Mouse (Mus musculus): ENCODE data around the gene Hmcn1. TPM values are rescaled to one million over a fixed set of nuclear protein-coding genes. Genes with fewer than 3 reads are reported as not detected.
A peak's percentile ranks its signal among the peaks of the same experiment; 100 is the strongest.

The Hmcn1 gene
- total RNA-seq, 2 experiments from 2014 or later: 39.5 to 43.6 TPM

DNA sequence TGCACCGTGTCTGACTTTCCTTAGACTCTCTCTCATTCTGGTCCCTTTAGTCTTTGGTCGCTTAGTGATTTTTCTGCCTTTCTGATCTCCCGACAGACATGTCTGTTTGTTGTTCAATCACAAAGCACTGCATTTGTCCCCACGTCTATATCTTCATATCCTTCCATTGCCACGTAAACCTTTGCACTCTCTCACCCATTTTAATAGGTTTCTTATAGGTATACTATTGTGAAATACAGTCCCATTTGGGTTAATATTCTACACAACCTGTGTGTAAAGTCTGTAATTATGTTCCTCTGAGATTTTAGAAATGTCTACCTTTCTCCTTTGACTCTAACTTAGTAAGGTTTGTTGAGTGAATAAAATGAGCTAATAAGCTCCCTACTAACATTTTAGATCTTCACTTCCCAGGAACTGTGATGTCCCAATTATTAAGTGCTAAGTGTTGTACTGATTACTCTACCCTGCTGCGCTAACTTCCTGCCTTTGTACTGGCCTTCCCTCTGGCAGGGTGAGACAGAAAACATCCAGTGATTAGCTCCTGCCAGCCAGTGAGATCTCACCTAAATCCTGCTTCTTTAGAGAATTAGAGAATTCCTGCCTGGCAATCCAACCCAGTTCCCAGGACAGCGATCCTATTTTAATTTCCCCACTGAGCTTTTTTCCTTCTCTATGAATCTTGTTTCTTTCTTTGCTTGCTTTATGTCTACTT lies 250.7 kb downstream of the Hmcn1 start:
- peak; percentile 9 to 10 for DNase-seq
- intact Hi-C loops (cut with DNase I): no loop called here

DNA sequence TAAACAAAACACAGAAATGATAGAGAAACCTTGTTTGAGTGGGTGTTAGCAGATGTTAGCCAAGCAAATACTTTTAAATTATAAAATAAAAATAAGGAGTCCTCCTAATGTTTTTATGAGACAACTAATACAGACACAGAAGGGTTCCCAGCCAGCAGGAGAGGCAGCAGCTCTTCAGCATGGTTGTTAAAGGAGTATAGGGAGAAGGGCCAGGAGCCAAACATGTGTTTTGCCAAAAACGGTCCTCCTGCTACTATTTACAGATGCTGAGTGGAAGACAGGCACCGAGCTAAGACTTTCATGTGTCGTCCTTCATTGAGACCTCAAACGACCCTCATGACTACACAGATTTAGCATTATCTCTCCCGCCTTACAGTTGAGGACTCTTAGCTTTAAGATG lies 281.8 kb downstream of the Hmcn1 start:
- intact Hi-C loops (cut with DNase I): no loop called here
- peak; percentile 53 to 64 for DNase-seq

DNA sequence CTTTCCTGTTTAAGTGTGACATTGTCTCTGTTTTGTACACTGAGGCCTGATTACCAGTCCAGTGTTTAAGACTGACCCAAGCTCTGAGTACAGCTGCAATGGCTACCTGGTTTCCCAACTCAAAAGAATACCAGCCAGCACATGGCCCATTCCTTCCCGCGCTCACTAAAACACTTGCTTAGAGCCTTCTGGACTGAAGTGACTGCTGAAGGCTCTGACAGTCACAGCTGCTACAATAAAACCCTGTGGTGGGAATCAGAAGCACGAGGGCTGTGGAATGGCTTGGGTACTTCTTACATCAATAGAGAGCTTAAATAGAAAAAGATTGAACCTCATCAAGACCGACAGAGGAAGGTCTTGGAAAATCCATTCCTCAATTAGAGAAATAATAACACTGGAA lies 286.7 kb downstream of the Hmcn1 start:
- DNase-seq: no peak
- intact Hi-C loops (cut with DNase I): no loop called here

DNA sequence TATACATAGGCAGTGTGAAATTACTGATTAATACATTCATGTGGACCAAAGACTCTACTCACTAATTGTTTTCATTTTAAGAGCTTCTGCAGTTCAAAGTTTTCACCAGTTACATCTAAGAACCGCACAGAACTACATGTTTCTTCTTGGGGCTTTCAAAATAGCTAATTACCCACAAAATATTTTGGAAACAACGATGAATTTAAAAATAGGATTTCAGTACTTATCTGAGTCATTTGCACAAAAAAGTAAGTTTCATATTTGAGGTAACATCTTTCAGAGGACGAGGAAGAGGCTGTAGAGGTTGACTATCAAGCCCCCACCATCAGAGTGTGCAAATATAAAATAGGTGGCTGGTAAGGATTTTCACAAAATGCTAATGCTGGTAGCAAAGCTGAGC lies 295.5 kb downstream of the Hmcn1 start:
- intact Hi-C loops (cut with DNase I): no loop called here
- no peak for DNase-seq

DNA sequence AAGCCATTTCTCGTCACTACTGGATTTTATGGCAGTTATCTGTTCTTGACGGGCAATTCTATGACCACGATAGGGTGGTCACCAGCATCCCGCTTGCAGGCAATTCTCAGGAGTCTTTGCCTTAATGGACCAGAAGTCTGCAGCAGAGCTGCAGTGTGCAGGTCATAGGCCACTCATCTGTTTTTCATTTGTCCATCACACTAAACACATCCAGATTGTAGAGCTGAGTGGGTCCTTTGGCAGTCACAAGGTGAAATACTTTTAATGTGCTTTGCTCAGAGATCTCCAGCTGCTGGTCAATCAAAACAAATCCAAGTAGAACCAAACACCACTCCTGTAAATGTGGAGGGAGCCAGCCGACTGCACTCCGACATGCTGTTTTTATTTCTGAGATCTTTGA lies 311.2 kb downstream of the Hmcn1 start:
- intact Hi-C loops (cut with DNase I): loop anchor here (5.0 kb wide), 1 partner anchor 330 kb away; no protein-coding TSS in a partner anchor
- no peak for DNase-seq

DNA sequence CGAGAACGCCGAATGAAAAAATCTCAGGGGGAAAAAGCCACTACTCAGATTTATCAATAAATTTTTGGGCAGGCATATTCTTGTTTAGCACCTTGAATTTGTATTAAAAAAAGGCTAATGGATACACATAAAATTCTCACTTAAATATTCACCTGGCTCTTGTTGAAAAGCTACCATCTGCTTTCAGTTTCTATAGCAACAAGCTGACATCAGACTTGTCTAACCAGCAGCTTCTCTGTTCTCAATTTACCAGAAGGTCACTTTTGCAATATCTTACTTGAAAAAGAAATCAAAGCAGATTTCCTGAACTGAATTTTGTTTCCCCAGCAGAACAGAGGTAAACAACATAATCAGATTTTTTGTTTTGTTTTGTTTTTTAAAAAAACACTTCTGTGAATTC lies 311.8 kb downstream of the Hmcn1 start:
- intact Hi-C loops (cut with DNase I): loop anchor here (5.0 kb wide), 1 partner anchor 331 kb away; no protein-coding TSS in a partner anchor
- DNase-seq: no peak

DNA sequence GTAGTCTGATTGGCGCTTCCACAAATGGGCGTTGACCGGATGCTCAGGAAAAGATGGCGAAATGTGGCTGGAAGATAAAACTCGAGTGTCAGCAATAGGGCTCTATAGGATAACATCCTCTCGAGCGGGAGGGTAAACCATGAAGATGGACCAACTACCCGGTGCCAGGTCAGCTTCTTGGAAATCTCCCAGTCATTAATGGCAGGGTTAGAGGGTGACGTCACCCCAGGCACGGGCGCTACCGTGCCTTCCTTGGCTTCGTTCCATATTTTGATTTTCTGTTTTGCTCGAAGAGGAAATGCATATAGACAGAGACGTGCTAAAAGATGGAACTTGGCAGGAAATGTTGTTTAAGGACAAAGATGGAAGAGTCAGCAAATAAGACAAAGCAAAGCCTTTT lies 312.2 kb downstream of the Hmcn1 start:
- intact Hi-C loops (cut with DNase I): loop anchor here (5.0 kb wide), 1 partner anchor 331 kb away; no protein-coding TSS in a partner anchor
- DNase-seq: peak in 1 of 2 experiments; percentile 4

DNA sequence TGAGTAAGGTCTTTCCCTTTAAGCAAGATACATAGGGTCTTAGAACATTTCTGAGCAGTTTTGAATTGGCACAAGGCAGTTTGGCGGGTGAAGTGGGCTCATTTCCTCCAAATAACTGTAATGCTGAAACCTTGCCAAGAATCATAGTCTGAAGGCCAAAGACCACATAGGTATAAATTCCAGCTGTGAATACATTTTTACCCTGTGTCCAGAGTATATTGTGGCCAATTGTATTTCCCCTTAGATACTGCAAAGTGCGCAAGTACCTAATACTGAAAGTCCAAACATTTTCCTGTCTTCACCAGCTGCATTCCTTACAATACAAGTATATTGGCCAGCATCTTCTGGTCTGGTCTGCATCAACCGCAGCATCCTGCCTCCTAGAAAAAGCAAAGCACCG lies 312.9 kb downstream of the Hmcn1 start:
- intact Hi-C loops (cut with DNase I): loop anchor here (5.0 kb wide), 1 partner anchor 332 kb away; no protein-coding TSS in a partner anchor
- no peak for DNase-seq

DNA sequence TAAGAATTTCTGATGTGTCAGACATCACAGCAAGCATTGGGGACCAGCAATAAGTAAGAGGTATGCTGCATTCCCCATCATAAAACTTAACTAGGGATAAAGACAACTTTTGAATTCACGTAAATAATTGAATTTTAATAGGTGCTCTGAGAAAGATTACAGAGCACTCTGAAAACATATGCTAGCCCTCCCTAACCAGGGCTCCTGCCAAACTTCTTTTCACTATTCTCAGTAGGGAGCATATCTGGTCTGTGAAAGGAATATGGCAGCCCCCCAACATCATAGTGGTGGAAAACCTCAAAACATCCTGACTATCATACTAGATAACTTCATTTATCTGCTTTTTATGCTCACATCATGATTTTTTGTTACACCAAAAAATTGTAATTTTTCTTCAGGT lies 347.9 kb downstream of the Hmcn1 start:
- intact Hi-C loops (cut with DNase I): no loop called here
- no peak for DNase-seq

DNA sequence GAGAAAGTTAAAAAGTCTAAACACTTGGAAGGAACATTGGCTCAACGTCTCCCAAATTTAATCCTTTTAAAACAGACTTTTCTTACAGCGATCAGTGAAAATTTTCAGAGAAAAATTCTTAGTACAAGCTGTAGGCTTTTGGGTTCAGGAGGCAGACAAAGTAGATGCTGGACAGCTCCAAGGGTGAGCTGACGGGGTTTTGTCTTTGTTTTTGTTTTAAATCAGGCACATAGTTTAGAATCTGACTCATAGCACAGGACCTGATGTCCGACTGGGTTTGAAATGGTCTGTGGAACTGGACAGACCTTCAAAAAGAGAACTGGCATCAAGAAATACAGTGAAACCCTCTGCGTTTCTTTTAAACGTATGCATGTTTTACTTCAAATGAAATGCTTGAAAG lies 353.7 kb downstream of the Hmcn1 start:
- intact Hi-C loops (cut with DNase I): no loop called here
- no peak for DNase-seq

DNA sequence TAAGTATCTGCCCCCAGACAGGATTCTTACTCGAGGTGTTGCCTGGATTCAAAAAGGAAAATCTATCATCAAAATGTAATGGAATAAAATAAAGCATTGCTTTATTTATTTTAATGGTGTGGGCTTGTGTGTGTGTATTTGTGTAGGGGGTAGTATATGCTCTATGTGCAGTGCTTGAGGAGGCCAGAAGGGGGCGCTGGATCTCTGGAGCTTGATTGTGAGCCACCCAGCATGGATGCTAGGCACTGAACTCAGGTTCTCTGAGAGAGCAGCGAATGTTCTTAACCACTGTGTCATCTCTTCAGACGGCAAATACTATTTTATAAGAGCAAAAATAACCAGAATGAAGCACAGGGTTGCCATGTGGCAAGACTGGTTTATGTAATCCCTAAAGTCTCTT lies 360.7 kb downstream of the Hmcn1 start:
- intact Hi-C loops (cut with DNase I): no loop called here
- peak in 1 of 2 experiments; percentile 5 for DNase-seq

DNA sequence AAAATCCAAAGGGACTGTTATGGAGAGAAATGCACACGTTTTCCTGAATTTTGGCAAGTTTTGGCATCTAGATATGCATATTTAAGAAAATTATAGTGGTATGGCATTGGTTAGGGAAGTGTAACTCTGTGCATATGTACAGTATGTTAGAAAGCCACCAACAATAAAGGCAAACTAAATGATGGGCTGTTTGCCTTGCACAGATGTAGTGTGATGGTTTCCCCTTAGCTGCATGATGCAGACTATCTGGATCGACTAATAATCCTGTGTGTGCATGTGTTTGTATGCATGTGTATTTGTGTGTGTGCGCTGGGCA lies 361.4 kb downstream of the Hmcn1 start:
- intact Hi-C loops (cut with DNase I): no loop called here
- DNase-seq: no peak

DNA sequence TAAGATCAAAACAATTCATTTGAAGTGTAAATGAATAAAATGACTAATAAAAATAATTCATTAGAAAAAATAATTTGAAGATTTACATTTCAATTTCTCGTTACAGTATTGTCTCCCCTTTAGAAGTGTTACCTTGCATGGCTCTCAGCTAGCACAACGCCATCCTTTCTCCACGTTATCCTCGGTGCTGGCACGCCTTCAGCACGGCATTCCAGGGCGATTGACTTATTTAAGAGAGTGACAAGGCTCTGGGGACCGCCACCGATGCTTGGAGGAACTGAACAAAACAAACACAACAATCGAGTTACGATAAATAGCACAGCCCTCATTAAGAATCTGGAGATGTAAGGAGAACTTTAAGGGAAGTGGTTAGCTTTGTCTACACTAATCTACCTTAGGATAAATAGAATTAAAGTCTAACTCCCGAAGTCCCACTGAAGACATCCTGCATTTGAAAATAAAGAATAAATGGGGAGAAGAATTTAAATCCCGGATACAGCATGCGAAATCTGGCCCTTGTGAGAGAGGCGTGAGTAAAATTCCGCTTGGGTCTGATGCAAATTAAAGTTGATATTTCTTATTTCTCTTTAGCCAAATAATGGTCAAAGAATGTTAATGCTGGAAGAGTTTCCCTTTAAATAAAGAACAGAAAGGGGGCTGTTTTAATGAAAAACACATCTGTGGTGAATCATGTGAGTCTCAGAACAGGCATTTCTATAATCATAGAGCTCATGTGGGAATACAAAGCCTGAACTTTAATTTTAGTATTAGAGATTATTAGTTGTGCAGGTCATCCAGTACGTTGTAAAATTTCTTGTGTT lies 362.0 kb downstream of the Hmcn1 start:
- no peak for DNase-seq
- intact Hi-C loops (cut with DNase I): no loop called here

DNA sequence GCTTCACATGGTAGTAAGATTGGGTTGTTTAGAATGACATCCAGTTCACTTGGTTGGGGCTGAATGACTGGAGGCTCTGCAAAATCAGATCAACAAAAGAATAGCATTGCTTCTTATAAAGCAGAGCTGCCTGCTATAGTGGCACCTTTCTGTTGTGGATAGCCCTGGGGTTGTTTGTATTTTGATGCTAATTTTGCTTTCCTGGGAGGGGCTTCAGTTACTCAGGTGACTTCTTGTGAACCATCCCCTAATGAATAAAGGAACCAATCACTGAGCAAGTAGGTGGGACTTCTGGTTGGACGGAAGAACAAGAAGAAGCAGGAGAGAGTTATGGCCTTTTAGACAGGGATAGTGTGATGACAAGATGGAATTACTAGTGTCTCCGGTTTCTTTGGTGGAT lies 370.0 kb downstream of the Hmcn1 start:
- DNase-seq: no peak
- intact Hi-C loops (cut with DNase I): no loop called here

DNA sequence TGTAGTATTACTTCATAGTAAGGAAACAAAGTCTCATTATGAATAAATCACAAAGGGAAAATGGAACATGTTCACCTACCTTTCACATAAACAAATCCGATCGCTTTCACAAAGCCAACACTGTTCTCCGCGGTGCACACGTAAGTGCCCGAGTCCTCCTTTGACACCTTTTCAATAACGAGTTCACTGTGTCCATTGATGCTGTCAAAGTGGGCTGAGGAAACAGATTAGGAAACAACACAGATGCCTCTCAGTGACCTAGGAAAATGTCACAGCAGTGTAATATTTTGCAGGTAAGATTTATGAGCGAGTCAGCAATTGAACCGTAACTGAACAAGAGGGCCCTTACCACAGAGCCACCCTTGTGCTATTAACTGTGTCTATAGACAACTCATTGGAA lies 382.7 kb downstream of the Hmcn1 start:
- intact Hi-C loops (cut with DNase I): no loop called here
- no peak for DNase-seq

DNA sequence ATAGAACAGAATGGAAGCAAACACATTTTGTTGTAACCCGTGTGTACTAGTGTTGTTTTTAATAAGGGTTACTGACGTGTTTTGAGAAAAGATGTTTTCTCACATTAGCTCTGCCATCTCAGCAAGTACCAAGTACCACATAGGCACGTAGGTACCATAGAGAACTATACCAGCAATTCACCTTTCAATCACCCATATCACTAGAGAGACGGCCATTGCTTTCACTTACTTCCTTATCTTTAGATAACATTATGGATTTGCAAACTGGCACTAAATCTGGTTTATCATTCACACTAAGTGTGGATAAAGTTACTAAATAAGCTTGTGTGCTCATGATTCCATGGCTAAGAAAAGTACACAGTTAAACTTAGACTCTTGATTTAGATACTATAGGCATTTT lies 387.1 kb downstream of the Hmcn1 start:
- DNase-seq: no peak
- intact Hi-C loops (cut with DNase I): no loop called here

DNA sequence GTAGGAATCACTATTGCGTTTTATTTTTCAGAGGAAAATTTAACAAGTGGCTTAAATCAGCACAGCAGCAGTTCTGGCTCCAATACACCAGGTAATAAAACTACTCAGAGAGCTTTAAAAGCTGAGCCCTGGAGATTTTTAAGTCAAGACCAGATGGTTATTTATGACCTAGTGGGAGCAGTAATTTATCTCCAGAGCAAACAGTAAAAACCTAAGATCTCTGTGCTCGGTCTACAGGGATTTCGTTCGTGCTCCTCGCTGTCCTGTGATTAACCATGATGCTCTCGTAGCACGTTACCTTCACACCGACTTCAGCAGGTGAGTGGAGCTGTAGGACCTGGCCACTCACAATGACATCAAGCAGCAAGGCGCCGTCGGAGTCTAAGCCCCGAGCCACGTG lies 399.6 kb downstream of the Hmcn1 start:
- intact Hi-C loops (cut with DNase I): no loop called here
- DNase-seq: no peak

DNA sequence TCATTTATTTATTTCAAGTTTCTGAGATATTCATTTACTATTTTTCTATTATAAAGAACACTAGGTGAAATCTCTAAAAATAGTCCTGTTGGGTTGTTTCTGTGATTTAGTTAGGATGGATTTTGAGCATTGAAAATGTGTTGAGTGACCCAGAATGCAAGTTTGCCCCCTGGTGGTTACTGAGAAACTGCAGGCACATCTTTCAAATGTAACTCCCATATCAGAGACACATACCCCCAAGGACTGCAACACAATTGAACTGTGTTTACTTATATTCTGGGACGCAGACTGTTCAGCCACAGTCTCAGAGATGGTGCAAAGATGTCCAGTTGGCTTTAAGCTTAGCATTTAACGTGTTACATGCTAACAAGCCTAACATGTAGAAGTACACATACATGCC lies 402.0 kb downstream of the Hmcn1 start:
- DNase-seq: peak; percentile 37 to 74

DNA sequence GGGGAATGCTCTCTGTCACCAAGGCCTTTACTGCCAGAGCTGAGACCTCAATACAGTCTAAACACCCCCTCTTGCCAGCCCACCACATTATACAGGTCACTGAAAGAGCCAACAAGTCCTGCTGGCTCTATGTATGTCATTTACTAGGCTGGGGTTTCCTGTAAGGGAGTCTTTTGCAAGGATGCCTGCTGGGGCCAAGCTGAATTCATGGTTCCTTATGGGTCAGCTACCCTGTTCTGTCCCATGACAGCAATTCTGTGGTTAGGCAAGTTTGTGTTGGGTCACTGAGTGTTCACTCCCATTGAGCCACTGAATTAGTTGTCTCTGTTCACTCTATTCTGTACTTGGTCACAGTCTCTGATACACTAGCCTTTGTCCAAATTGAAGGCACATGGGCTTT lies 405.8 kb downstream of the Hmcn1 start:
- DNase-seq: no peak
- intact Hi-C loops (cut with DNase I): no loop called here

More for the DNA sequence above, 402.0 kb downstream of the Hmcn1 start:
- intact Hi-C loops (cut with DNase I): loop anchor here (1.0 kb wide), 1 partner anchor 51 kb away; no protein-coding TSS in a partner anchor

DNA sequence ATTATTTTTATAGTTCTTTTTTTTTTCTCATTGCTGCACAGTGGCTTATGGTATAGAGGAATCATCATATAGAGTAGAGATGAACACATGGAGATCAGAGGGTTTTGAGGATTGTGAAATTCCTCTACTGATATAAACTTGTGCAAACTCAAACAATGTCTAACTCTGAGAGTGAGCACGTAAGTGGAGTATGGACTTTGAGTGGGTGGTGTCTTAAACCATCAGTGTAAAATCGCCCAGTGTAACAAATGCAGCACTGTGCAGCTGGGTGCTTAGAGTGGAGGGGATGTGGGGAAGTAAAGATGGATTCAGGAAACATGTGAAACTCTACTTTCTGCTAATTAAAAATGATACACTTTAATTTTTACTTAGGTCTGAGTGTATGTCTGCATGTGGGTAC lies 408.8 kb downstream of the Hmcn1 start:
- no peak for DNase-seq
- intact Hi-C loops (cut with DNase I): no loop called here

DNA sequence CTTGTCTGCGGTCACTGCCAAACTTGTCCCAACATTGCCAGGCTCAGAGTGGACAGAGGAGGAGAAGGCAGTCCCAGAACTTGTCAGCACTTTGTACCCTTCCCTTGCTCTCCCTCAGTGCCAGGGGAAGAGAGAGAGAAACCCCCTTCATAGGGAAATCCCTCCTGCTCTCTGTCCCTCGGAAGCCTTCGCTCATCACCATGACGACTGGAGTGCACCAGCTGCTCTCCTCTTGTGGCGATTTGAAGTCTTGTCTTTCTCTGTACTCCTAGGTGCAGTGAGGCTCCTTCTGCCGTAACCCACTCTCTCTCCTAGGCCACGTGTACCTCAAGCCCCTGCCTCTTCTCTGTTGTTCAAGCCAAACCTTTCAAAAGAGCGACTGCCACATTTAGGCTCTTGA lies 409.5 kb downstream of the Hmcn1 start:
- no peak for DNase-seq
- intact Hi-C loops (cut with DNase I): no loop called here

DNA sequence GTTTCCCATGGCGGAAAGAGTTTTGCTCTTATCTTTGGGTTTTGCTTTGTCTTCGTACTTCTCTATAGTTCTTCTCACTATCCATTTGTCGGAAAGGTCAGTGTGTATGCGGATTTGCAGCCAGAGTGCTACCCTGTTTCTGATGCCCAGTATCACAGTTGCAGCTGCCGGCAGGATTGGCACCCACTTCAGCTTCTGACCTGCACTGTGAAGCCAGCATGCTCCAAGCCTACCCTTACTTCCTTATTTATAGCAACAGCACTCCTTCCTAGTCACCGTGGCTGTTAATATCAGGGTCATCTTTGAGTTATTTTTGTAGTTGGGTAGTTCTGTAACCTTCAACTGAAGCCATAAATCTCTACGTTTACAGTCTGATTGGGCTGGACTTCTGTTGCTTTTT lies 412.7 kb downstream of the Hmcn1 start:
- intact Hi-C loops (cut with DNase I): no loop called here
- peak; percentile 21 to 37 for DNase-seq
